Mouse (Mus musculus): ENCODE measurements around the gene G530012D18Rik. TPM values are rescaled to one million over a fixed set of nuclear protein-coding genes. Genes with fewer than 3 reads are reported as not detected.

The G530012D18Rik gene
- not detected for polyA plus RNA-seq (2014; fragmentation: Illumina TruSeq; extraction: RNeasy Lipid Tissue Mini Kit (QIAGEN cat#74804); ENCODE audit: low read depth, low replicate concordance)

DNA sequence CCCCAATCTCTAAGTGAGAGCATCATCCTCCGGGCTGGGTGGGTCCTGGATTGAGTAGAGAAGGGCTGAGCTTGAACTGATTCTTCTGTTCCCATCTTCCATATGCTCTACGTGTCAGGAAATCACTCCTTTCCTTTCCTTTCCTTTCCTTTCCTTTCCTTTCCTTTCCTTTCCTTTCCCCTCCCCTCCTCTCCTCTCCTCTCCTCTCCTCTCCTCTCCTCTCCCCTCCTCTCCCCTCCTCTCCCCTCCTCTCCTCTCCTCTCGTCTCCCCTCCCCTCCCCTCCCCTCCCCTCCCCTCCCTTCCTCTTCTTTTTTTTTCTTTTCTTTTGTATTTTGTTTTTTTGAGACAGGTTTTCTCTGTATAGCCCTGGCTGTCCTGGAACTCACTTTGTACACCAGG lies at the start of gene G530012D18Rik:
G530012D18Rik (plus strand) TSS at position 301 of the 400 bp plus-strand sequence.

DNA sequence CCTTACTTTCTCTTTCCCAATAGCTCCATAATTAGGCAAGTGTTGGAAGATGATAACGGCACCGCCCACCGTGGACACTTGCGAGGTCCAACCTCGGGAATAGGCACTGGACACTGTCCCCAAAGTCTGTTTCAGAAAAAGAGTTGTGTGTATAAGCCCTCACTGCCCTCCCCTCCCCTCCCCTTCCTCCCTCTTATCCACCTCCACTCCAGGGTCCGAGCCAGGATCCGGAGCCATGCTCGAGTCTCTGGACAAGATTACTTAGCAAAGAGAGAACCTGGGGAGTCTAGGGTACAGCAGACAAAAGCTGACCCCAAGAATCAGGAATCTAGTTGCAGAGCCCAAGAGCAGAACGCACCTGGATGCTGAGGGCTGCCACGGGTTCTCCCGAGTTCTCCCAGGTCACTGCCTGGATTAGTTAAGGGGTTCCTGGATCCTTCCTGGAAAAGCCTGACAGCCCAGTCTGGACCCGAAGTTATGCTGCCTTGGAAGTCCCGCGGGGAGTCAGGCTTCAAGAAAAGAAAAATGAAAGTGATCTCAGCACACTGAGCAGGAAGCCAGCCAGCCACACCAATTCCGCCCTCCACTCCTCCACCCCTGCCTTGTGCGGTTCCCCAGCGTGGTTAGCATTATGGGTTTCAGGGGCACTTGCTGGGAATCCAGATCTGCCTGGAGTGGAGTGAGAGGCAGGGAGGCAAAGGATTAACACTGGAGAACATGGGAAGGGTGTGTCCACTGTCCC lies 23.0 kb downstream of the G530012D18Rik start, which contains the start of gene Sp110:
Sp110 (minus strand) TSS at position 547 of the 742 bp plus-strand sequence.

DNA sequence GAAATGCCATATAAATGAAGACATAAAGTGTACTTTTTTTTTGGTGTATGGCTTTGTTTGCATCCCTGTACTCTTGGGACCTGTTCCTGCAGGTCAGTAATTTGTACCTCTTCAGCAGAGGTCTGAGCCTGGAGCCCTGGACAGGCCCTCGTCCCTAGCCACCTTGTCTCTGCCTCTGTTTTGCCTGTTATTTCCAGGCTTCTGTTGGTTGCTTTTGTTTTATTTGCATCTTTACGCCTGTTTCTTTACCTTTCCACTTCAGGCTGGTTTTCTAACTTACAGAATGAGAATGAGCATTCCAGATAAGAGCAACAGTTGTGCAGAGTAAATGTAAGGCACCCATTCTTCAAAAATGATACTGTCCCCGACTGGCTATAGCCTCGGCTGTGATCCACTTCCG lies 24.6 kb downstream of the G530012D18Rik start, which contains the start of gene Sp140:
Sp140 (plus strand) TSS at position 301 of the 400 bp plus-strand sequence.

Other genes with a start within 250 kb of the G530012D18Rik start
- gene Sp110, start 23.1 kb downstream of the G530012D18Rik start, polyA plus RNA-seq (2014; fragmentation: Illumina TruSeq; extraction: RNeasy Lipid Tissue Mini Kit (QIAGEN cat#74804); ENCODE audit: low read depth, low replicate concordance): 3.2 TPM
- 3.5 TPM for gene Sp140, start 24.7 kb downstream of the G530012D18Rik start, polyA plus RNA-seq (2014; fragmentation: Illumina TruSeq; extraction: RNeasy Lipid Tissue Mini Kit (QIAGEN cat#74804); ENCODE audit: low read depth, low replicate concordance)
- 42.3 TPM for gene Sp100, start 74.3 kb downstream of the G530012D18Rik start, polyA plus RNA-seq (2014; fragmentation: Illumina TruSeq; extraction: RNeasy Lipid Tissue Mini Kit (QIAGEN cat#74804); ENCODE audit: low read depth, low replicate concordance)
- 0.73 TPM for gene A630001G21Rik, start 203.0 kb downstream of the G530012D18Rik start, polyA plus RNA-seq (2014; fragmentation: Illumina TruSeq; extraction: RNeasy Lipid Tissue Mini Kit (QIAGEN cat#74804); ENCODE audit: low read depth, low replicate concordance)
- gene Cab39, start 217.8 kb downstream of the G530012D18Rik start, polyA plus RNA-seq (2014; fragmentation: Illumina TruSeq; extraction: RNeasy Lipid Tissue Mini Kit (QIAGEN cat#74804); ENCODE audit: low read depth, low replicate concordance): 177 TPM

Data from kidney, adult 10 weeks (tissue).